Mouse (Mus musculus) brain, adult 2 months (tissue): ENCODE results near the gene Rpl36.

Source experiments
- DNase-seq: peaks from one replicate; pipeline ENCODE4 v3.0.0; 2011; ENCODE audit warnings: low read depth, low spot score

Rpl36 gene

GRCm38 (mm10) chr17:56647546-56647945, 34.3 kb downstream of the Rpl36 start:
- DNase-seq: no peak

GRCm38 (mm10) chr17:56651801-56652200, 38.6 kb downstream of the Rpl36 start:
- no peak for DNase-seq

GRCm38 (mm10) chr17:56654771-56655170, 41.6 kb downstream of the Rpl36 start:
- no peak for DNase-seq

GRCm38 (mm10) chr17:56655311-56655710, 42.1 kb downstream of the Rpl36 start:
- no peak for DNase-seq

GRCm38 (mm10) chr17:56656171-56656570, 43.0 kb downstream of the Rpl36 start:
- DNase-seq: no peak

GRCm38 (mm10) chr17:56663659-56664058, 50.4 kb downstream of the Rpl36 start:
- no peak for DNase-seq
